Mouse (Mus musculus) small intestine, adult 2 months (tissue): ENCODE results near the gene Mybpc2.

ENCODE experiments used
- CTCF ChIP-seq: fragments of 200-500 bp; IDR thresholded peaks from 2 replicates; pipeline ENCODE4 v1.5.1; 2012; ENCODE audit warnings: low read depth, mild to moderate bottlenecking, control low read depth, inconsistent platforms, low read length, moderate library complexity, mixed read lengths; ENCODE audit not compliant: insufficient replicate concordance, insufficient read length; ENCODE audit errors: extremely low read depth
- POLR2A ChIP-seq: fragments of 200-500 bp; IDR thresholded peaks from 2 replicates; pipeline ENCODE4 v1.6.1; 2012; ENCODE audit warnings: low read depth, mild to moderate bottlenecking, control low read depth, inconsistent platforms, low read length, moderate library complexity

- TF ChIP-seq CTCF = peak; percentile 84
- TF ChIP-seq POLR2A = peak; percentile 21; the same call in 1 of the 2 replicates
Observed at GRCm38 (mm10) chr7:44548497-44549087, 24.1 kb upstream of the Mybpc2 start, which contains the start of gene Pold1.
